Mouse (Mus musculus) ovary, adult 10 weeks (tissue): ENCODE results near the gene Nkiras1. TPM values are rescaled to one million over a fixed set of nuclear protein-coding genes. Genes with fewer than 3 reads are reported as not detected.

Experiments used
- polyA plus RNA-seq: library from polyadenylated mRNA; stranded (reverse); fragments of 350-450 nt; fragmentation: Illumina TruSeq; extraction: RNeasy Lipid Tissue Mini Kit (QIAGEN cat#74804); gene quantifications from one replicate; pipeline ENCODE4 v1.2.3, GENCODE M21; 2014

Nkiras1 gene
- 16.8 TPM for polyA plus RNA-seq

GRCm38 (mm10) chr14:18270529-18271441 is at the start of gene Nkiras1, which contains the start of gene Rpl15:
Nkiras1 (plus strand) TSS chr14:18271136.
Rpl15 (minus strand) TSS chr14:18271391.

GRCm38 (mm10) chr14:18238750-18239731 is 31.9 kb upstream of the Nkiras1 start, which contains the start of gene Nr1d2:
Nr1d2 (minus strand) TSS chr14:18239127.

GRCm38 (mm10) chr14:18331693-18332131 is 60.8 kb downstream of the Nkiras1 start, which contains the start of gene Ube2e1:
Ube2e1 (minus strand) TSS chr14:18331859.

Other genes starting within 250 kb of the Nkiras1 start
- 180 TPM for gene Nr1d2, start 32.0 kb upstream of the Nkiras1 start, polyA plus RNA-seq
- gene Rpl15, start 255 bp downstream of the Nkiras1 start, polyA plus RNA-seq: 385 TPM
- gene Ube2e1, start 60.7 kb downstream of the Nkiras1 start, polyA plus RNA-seq: 187 TPM